Mouse (Mus musculus): ENCODE results near the gene Pwwp2a.

- TF ChIP-seq CTCF (conservative IDR thresholded peaks at IDR 0.05; ENCODE audit: low read length) = no peak
- TF ChIP-seq POU5F1 (IDR thresholded peaks at IDR 0.05; ENCODE audit: borderline replicate concordance, low read length) = no peak
- no peak for TF ChIP-seq NANOG (IDR thresholded peaks at IDR 0.05; ENCODE audit: borderline replicate concordance, low read length)
Observed at GRCm38 (mm10) chr11:43770110-43770509, 88.3 kb downstream of the Pwwp2a start.

Measured in E14TG2a.4 (cell line).